11 mouse cellular contexts compared by ENCODE assay signal in genomic region chr6:21857843-21858242, GRCm38 (mm10). TPM values are rescaled to one million over a fixed set of nuclear protein-coding genes. Genes with fewer than 3 reads are reported as not detected.
A peak's percentile ranks its signal among the peaks of the same experiment; 100 is the strongest.
DNase-seq lines count a peak whose midpoint lies in the region; ATAC-seq and TF ChIP-seq lines count a peak whose summit lies in the region.
"Had no signal": no experiment of that assay in that cellular context is flagged by ENCODE, and none has a peak within 500 bp of the region (broad histone marks: within the 10 kb centered on the region; RNA-seq: fewer than 3 reads in every experiment).

No protein-coding gene starts in this region.

- DNase-seq in heart, adult 2 months, result no peak
- no peak for DNase-seq in forebrain, postnatal 0 days
- DNase-seq in kidney, postnatal 14 days, result peak; percentile 51
- peak; percentile 65 for DNase-seq in retina, embryonic 14.5 days (ENCODE audit: low spot score)
- no peak for DNase-seq in ovary, postnatal 10 days (ENCODE audit: low spot score)
- no peak for DNase-seq in right cerebral cortex, postnatal 4 days
- DNase-seq in layer of hippocampus, adult 9-11 months, result no peak
- DNase-seq: heart, adult 18-20 months; lung, embryonic 14.5 days had no signal

- H3K9me3 ChIP-seq in heart, embryonic 16.5 days (replicated peaks; ENCODE audit: control insufficient read depth, low read length), result no peaks in the 10 kb centered on the region
- H3K9me3 ChIP-seq in forebrain, postnatal 0 days (ENCODE audit: low read length), result no peaks in the 10 kb centered on the region

- 41% methylated on average over 7 of the region's 7 CpGs for WGBS in heart, embryonic 16.5 days
- 63% methylated on average over 7 of the region's 7 CpGs for WGBS in heart, adult 2 months
- WGBS in forebrain, postnatal 0 days, result 10% methylated on average over 7 of the region's 7 CpGs

- no peak overlapping the region for H3K4me3 ChIP-seq in heart, embryonic 16.5 days (ENCODE audit: low read length)
- H3K4me3 ChIP-seq in heart, adult 2 months, result no peak overlapping the region
- H3K4me3 ChIP-seq in forebrain, postnatal 0 days (ENCODE audit: low read depth, low read length), result no peak overlapping the region

- peaks cover 11% of the 10 kb centered on the region; the same call in 1 of the 2 replicates for H3K4me1 ChIP-seq in heart, embryonic 16.5 days (ENCODE audit: control insufficient read depth, insufficient read depth, low read length)
- peaks cover 3% of the 10 kb centered on the region; the same call in 1 of the 2 replicates for H3K4me1 ChIP-seq in heart, adult 2 months (ENCODE audit: control insufficient read depth, insufficient read depth, low read length)
- no peaks in the 10 kb centered on the region for H3K4me1 ChIP-seq in forebrain, postnatal 0 days (ENCODE audit: insufficient read depth)

- no peak for TF ChIP-seq POLR2A in heart, adult 2 months (IDR thresholded peaks at IDR 0.05; ENCODE audit: insufficient read depth, low read depth, low read length)

- H3K79me2 ChIP-seq in heart, adult 2 months (replicated peaks; ENCODE audit: control insufficient read depth, insufficient read depth, low read length), result no peaks in the 10 kb centered on the region

- H3K9ac ChIP-seq in heart, embryonic 16.5 days (ENCODE audit: low read length), result no peak overlapping the region
- H3K9ac ChIP-seq in heart, adult 2 months (ENCODE audit: low read depth, low read length), result no peak overlapping the region
- no peak overlapping the region for H3K9ac ChIP-seq in forebrain, postnatal 0 days
- H3K9ac ChIP-seq: lung, embryonic 14.5 days had no signal

- 0 out of 2 replicates have a peak overlapping the region, but pooled peaks have one; percentile 18 for H3K4me2 ChIP-seq in heart, embryonic 16.5 days (ENCODE audit: low read depth, low read length)
- H3K4me2 ChIP-seq in forebrain, postnatal 0 days (ENCODE audit: low read depth), result peak overlapping the region; percentile 17; the same call in 1 of the 2 replicates
- H3K4me2 ChIP-seq: lung, embryonic 14.5 days had no signal

- no peak for ATAC-seq in heart, embryonic 16.5 days (replicated peaks; ENCODE audit: extremely low read depth, insufficient read depth, low FRiP score)
- ATAC-seq in forebrain, postnatal 0 days, result peak; percentile 43

- no peaks in the 10 kb centered on the region for H3K36me3 ChIP-seq in heart, embryonic 16.5 days (ENCODE audit: control insufficient read depth, insufficient read depth)
- H3K36me3 ChIP-seq in heart, adult 2 months (ENCODE audit: control insufficient read depth, insufficient read depth, low read length), result no peaks in the 10 kb centered on the region
- no peaks in the 10 kb centered on the region for H3K36me3 ChIP-seq in forebrain, postnatal 0 days (ENCODE audit: insufficient read depth)

- TF ChIP-seq EP300 in heart, adult 2 months (IDR thresholded peaks at IDR 0.05; ENCODE audit: insufficient read depth, low read depth, low read length), result no peak

- no peaks in the 10 kb centered on the region for H3K27me3 ChIP-seq in heart, embryonic 16.5 days (ENCODE audit: control insufficient read depth, insufficient read depth, low read length)
- no peaks in the 10 kb centered on the region for H3K27me3 ChIP-seq in heart, adult 2 months (ENCODE audit: control insufficient read depth, insufficient read depth, low read length)
- no peaks in the 10 kb centered on the region for H3K27me3 ChIP-seq in forebrain, postnatal 0 days (ENCODE audit: insufficient read depth, low read length)
- H3K27me3 ChIP-seq: CH12.LX had no signal

- no peak for TF ChIP-seq CTCF in heart, adult 2 months (IDR thresholded peaks at IDR 0.05)
- no peak for TF ChIP-seq CTCF in forebrain, postnatal 0 days (IDR thresholded peaks at IDR 0.05; ENCODE audit: low read depth)

- no peak overlapping the region for H3K27ac ChIP-seq in heart, embryonic 16.5 days (ENCODE audit: low read length)
- no peak overlapping the region for H3K27ac ChIP-seq in heart, adult 2 months
- no peak overlapping the region for H3K27ac ChIP-seq in forebrain, postnatal 0 days (ENCODE audit: low read depth, low read length)

- intact Hi-C loops in heart, adult 2 months (cut with DNase I), result no loop called here

RNA-seq across cellular contexts. Expression of gene Tspan12, which starts 5.5 kb away (rescaled TPM):
- polyA plus RNA-seq in heart, embryonic 16.5 days (2015; fragmentation: Nextera tagmentation; extraction: Ambion mirVana), result 85.3 and 89.0 TPM in 2 replicates
- 10 to 100 TPM; 65.3 to 79.0 TPM for total RNA-seq in heart, adult 2 months (2021)
- polyA plus RNA-seq in heart, adult 2 months (2012; rRNA removed), result 18.6 and 38.2 TPM in 2 replicates
- 22.5 and 30.7 TPM in 2 replicates for total RNA-seq in forebrain, postnatal 0 days (2014; rRNA removed)
- 33.5 and 42.6 TPM in 2 replicates for polyA plus RNA-seq in forebrain, postnatal 0 days (2015; fragmentation: Nextera tagmentation; extraction: Ambion mirVana)
- total RNA-seq: CH12.LX had no signal

Comparison
In these comparisons a context has a peak if more than half of its experiments do, and no peak if none do; other contexts are left out.
1. DNase-seq: peak in kidney, postnatal 14 days (single experiment) and retina, embryonic 14.5 days (single experiment); none in heart, adult 2 months (0 of 2), forebrain, postnatal 0 days (single experiment), ovary, postnatal 10 days (single experiment), right cerebral cortex, postnatal 4 days (single experiment) and layer of hippocampus, adult 9-11 months (single experiment).